Mouse (Mus musculus) bone marrow, adult 2 months (tissue): ENCODE measurements around the gene Psmd12.

ENCODE experiments used
- CTCF ChIP-seq: fragments of 200-500 bp; IDR thresholded peaks from 2 replicates; pipeline ENCODE4 v1.5.1; 2011; ENCODE audit warnings: low read length, control low read depth; ENCODE audit not compliant: control insufficient read depth, insufficient read depth
- POLR2A ChIP-seq: fragments of 200-500 bp; IDR thresholded peaks from 2 replicates; pipeline ENCODE4 v1.6.1; 2011; ENCODE audit warnings: low read depth, mild to moderate bottlenecking, control low read depth, low read length, borderline replicate concordance; ENCODE audit not compliant: control insufficient read depth

- TF ChIP-seq POLR2A (no peak), CTCF (no peak)
These were observed 50.0 kb downstream of the Psmd12 start for GRCm38 (mm10) chr11:107529320-107529719.
